Mouse (Mus musculus) telencephalon, adult 2 months (tissue): ENCODE measurements around the gene Frmd4b.
A peak's percentile ranks its signal among the peaks of the same experiment; 100 is the strongest.

Experiments
- DNase-seq: peaks from one replicate; pipeline ENCODE4 v3.0.0-alpha.2; 2011; ENCODE audit warnings: low read depth, low spot score

Frmd4b gene

GRCm38 (mm10) chr6:97520566-97520965 lies 96.8 kb downstream of the Frmd4b start:
- DNase-seq = no peak

DNA sequence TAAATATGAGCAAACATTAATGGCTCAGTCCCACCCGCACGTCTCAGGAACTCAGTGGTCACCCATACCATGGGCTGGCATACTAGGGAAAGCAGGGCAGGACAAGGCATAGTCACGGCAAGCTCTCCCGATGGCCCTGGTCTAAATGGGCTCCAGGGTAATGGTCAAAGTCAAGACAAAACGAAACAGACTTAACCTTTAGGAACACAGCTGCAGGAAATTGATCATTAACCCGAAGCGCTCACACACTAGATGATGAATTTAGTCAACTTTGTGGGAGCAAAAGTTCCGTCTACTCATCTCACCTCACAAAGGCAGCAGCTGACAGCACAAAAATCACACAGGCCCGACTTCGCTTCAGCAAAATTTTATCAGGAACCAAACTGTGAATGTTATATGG lies 97.8 kb downstream of the Frmd4b start:
- DNase-seq = no peak

DNA sequence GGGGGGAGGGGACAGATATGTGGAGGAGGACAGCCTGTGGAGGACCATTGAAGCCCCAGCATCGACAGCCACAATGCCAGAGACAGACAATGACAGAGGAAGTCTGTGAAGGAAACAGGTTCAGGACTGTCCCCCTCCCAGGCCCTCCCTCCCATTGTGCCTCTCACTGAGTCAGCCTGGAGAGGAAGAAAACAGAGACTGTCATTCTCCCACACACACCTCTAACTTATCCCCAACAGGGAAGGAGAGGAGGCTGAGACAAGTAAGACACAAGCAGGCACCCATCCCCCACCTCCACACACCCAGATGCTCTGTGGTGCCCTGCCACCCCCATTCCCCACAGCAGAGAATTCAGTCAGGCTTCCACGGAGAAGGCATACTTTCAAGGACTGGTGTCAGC lies 98.9 kb downstream of the Frmd4b start:
- no peak for DNase-seq

DNA sequence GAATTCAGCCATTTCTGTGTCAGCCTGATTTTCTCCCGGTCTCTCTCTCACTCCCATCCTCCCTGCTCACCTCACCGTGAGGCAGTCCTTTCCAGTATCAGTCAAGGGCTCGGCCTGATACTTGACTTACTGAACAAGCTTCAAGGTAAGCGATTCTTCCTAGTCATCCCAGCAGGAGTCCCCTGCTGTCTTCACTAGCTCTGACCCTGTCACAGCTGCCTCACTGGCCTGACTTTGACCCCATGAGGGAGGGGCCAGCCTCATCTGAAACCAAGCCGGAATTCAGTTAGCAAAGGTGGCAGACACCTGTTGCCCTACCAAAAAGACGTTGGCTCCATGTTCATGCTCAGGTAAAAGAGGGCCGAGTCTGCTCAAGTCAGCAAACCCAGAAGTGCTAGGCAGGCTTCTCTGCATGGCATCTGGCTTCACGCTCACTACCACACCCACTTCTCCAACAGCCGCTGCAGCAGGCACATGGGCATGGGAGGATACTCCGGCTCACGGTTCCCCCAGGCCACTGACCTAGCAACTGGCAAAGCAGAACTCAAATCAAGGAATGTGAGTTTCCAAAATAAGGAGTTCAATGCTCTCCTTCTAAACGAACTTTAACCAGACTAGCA lies 99.6 kb downstream of the Frmd4b start:
- DNase-seq = no peak

DNA sequence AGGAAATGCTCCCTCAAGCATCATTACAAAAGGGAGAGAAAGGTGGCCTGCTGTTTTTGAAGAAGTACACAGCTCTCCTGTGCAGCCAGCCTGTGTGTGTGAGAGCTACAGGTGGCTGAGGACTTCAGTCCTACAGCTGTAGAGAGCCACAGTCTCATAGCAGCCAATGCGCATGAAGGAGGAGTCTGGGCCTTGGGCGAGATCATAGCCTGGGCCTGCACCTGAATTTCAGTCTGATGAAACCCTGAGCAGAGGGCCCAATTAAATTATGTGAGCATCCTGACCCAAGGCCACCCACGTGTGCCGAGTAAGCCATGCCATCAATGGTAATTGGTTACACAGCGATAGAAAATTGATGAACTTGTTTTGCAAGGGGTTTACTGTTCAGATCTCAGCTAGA lies 100.4 kb downstream of the Frmd4b start:
- no peak for DNase-seq

DNA sequence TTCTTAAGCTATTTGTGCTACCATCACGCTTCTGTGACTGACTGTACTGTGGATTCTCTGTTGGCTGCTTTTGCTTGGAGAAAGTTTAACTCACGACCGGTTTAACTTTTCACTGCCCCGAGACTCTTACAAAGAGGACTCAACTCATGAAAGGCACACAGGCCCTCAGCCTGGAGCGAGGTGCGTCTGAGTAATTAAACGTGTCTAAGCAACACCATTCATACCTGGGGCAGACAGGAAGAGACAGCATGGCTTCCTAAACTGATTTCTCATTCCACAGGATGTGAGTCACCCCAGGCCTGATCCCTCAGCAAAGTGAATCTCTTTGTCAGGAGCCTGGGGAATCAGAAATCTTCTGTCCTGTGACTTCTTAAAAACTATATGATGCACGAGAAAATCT lies 106.6 kb downstream of the Frmd4b start:
- no peak for DNase-seq

DNA sequence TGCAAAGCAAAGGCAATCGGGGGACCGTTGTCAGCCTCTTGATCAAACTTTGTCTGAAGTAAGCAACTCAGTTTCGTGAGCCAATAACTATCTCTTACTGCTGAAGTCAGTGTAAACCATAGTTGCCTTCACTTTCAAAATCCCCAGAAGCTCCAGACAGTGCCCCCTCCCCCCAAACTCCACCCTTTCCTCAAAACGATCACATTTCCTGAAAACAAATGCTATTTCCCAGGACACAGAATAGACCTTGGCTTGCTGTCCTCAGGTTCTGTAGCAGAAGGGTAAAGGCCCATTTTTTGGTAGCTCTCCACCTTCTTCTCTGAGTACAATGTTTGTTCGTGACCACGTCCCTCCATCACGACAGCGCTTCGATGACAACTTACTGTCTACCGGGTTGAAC lies 107.9 kb downstream of the Frmd4b start:
- DNase-seq = no peak

DNA sequence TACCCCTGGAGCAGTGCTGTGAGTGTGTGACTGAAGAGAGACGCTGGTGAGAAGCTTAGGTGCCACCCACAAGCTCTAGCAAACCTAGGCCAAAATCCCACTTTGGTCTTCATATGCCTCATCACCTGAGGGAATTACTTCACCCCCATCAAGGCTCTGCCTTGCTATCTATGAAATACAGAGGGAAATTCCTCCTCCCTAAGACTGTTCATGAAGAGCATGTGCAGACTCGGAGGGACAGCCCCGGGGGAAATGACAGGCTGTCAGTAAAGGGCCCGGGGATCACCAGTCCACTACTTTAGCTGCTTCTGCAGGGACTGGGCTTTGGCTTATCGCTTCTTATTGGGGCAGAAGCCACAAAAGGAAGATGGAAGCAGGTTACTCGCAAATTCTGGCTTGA lies 108.9 kb downstream of the Frmd4b start:
- no peak for DNase-seq

GRCm38 (mm10) chr6:97507893-97508292 lies 109.4 kb downstream of the Frmd4b start:
- no peak for DNase-seq

DNA sequence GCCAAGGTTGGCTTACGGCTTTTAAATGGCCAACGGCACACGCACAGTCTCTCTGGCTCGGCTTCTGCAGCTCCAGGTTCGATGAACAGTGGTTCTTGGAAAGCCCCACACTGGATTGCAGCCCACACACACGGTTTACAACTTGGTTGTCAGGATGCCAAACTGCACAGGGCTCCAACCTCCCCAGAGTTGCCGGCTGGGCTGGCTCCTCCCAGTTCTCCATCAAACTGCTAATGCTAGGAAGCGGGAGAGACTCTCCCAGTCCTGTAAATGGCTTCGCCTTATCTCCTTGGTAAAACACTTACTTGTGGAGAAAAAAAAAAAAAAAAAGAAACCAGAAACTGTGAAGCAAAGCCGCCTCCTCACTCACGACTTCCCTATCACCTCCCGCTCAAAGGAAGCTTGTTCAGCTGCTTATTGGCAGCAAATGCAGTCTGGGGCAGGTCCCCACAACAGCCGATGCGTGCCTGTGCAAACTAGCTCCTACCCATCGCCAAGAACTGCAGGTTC lies 111.1 kb downstream of the Frmd4b start:
- peak; percentile 80 for DNase-seq

- no peak for DNase-seq
These were observed 112.7 kb downstream of the Frmd4b start for GRCm38 (mm10) chr6:97504673-97505072.

- no peak for DNase-seq
These were observed 116.3 kb downstream of the Frmd4b start for GRCm38 (mm10) chr6:97501000-97501399.

- no peak for DNase-seq
These were observed 117.1 kb downstream of the Frmd4b start for GRCm38 (mm10) chr6:97500246-97500645.

GRCm38 (mm10) chr6:97496002-97496401 lies 121.3 kb downstream of the Frmd4b start:
- no peak for DNase-seq

GRCm38 (mm10) chr6:97491065-97491464 lies 126.3 kb downstream of the Frmd4b start:
- DNase-seq = no peak

GRCm38 (mm10) chr6:97488821-97489220 lies 128.5 kb downstream of the Frmd4b start:
- DNase-seq = no peak

- DNase-seq = no peak
These were observed 129.1 kb downstream of the Frmd4b start for GRCm38 (mm10) chr6:97488280-97488679.

GRCm38 (mm10) chr6:97487535-97488081 lies 129.7 kb downstream of the Frmd4b start:
- peak; percentile 49 for DNase-seq

DNA sequence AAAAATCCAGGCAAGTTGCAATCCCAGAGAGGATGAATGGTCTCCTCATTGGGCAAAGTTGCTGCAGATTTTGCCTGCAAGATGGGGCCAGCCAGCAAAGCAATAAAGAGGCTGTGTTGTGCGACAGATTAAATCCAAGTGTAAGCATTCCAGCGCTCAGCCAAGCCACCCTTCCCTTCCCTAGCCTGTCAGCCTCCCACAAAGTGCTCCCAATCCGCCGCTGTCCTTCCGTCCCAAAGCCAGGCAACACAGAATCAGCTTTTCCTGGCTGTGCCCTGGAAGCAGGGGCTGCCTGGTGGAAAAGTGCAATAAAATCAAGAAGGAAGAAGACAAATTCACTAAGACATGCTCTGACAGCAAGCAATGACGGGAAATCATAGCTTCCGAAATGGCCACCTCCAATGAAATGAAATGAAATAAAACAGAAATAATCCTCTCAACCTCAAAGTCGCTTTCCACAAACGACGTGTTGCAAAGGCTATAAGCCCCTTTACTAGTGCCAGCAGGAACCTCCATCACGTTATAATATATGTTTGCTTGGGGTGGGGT lies 130.5 kb downstream of the Frmd4b start:
- DNase-seq = no peak

- DNase-seq = no peak
These were observed 131.4 kb downstream of the Frmd4b start for GRCm38 (mm10) chr6:97485886-97486386.

DNA sequence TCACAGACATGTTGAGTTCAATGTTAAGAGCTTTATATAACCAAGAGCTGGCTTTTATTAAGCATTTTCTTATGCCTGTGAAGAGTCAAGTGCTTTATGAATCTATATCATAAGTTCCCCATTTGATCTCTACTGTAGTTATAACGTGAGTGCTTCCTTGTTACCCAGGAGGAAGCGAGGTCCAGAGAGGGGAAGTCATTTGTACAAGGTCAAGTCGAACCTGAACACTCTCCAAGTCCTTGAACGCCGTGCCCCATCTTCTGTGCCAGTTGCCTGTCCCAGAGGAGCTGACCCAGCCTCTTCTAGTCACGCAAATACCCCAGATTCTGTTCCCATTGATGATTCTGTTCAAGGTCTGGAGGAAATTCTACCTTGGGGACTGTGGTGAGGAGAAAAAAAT lies 135.4 kb downstream of the Frmd4b start:
- DNase-seq = no peak

GRCm38 (mm10) chr6:97478981-97479860 lies 138.1 kb downstream of the Frmd4b start:
- no peak for DNase-seq
